Mouse (Mus musculus) ES-E14 (cell line): ENCODE data around the gene Rgs7. TPM values are rescaled to one million over a fixed set of nuclear protein-coding genes. Genes with fewer than 3 reads are reported as not detected.

Source experiments
- DNase-seq: peaks from one replicate; pipeline ENCODE4 v3.0.0-alpha.2; 2013; ENCODE audit warnings: low read depth, low spot score
- H3K27ac ChIP-seq: 2 replicates; pipeline ENCODE4 v1.5.1; 2012; ENCODE audit warnings: low read depth, mild to moderate bottlenecking, low read length, moderate library complexity, mixed read lengths; ENCODE audit not compliant: poor library complexity, insufficient read depth, severe bottlenecking
- H3K36me3 ChIP-seq: 2 replicates; pipeline ENCODE4 v1.6.1; 2012; ENCODE audit warnings: mild to moderate bottlenecking, low read length, moderate library complexity, mixed read lengths; ENCODE audit not compliant: control insufficient read depth, poor library complexity, insufficient read depth, severe bottlenecking
- H3K4me1 ChIP-seq, 2 experiments: fragments of 150-350 bp in 1 of 2; sonication (generic) in 1 of 2; 2 replicates each; pipeline ENCODE4 v1.6.1; 2012; ENCODE audit warnings: low read length in 2 of 2, mild to moderate bottlenecking in 1 of 2, mixed read lengths in 1 of 2; ENCODE audit not compliant: control insufficient read depth in 2 of 2, insufficient read depth in 2 of 2, poor library complexity in 1 of 2
- H3K4me3 ChIP-seq, 2 experiments: fragments of 150-350 bp in 1 of 2; sonication (generic) in 1 of 2; 2 replicates each; pipeline ENCODE4 v1.5.1; 2012; ENCODE audit warnings: low read length in 2 of 2, low read depth in 1 of 2, mild to moderate bottlenecking in 1 of 2, mixed read lengths in 1 of 2; ENCODE audit not compliant: insufficient read depth in 1 of 2, poor library complexity in 1 of 2, severe bottlenecking in 1 of 2
- H3K9ac ChIP-seq: 2 replicates; pipeline ENCODE4 v1.6.1; 2012; ENCODE audit warnings: low read depth, mild to moderate bottlenecking, low read length, mixed read lengths; ENCODE audit not compliant: poor library complexity, insufficient read depth, severe bottlenecking
- H3K9me3 ChIP-seq: fragments of 150-350 bp; sonication (generic); 2 replicates; pipeline ENCODE4 v1.6.1; 2012; ENCODE audit warnings: low read depth, mild to moderate bottlenecking, low read length; ENCODE audit not compliant: control insufficient read depth, insufficient read depth
- CHD2 ChIP-seq: IDR thresholded peaks from 2 replicates; pipeline ENCODE4 v1.6.1; 2014; ENCODE audit warnings: mild to moderate bottlenecking, low read depth, low read length, inconsistent platforms
- HCFC1 ChIP-seq: IDR thresholded peaks from 2 replicates; pipeline ENCODE4 v1.6.1; 2012; ENCODE audit warnings: low read length, inconsistent platforms, borderline replicate concordance; ENCODE audit not compliant: insufficient read depth
- MAFK ChIP-seq: IDR thresholded peaks from 2 replicates; pipeline ENCODE4 v1.6.1; 2014; ENCODE audit warnings: mild to moderate bottlenecking, low read depth, low read length, inconsistent platforms; ENCODE audit not compliant: insufficient read depth
- ZC3H11A ChIP-seq: IDR thresholded peaks from 2 replicates; pipeline ENCODE4 v1.6.1; 2012; ENCODE audit warnings: low read depth, mild to moderate bottlenecking, inconsistent platforms, low read length, borderline replicate concordance
- ZNF384 ChIP-seq: IDR thresholded peaks from 2 replicates; pipeline ENCODE4 v1.6.1; 2012; ENCODE audit warnings: low read depth, low read length, inconsistent platforms
- in situ Hi-C, 2 experiments: fragments of 600-800 bp; cut with MboI; formaldehyde crosslinking; loops; one replicate each; pipeline ENCODE4 v1.15.1; 2025; ENCODE audit warnings: low sequenced_read_pairs in 2 of 2, inconsistent platforms in 1 of 2; ENCODE audit not compliant: unreplicated experiment in 2 of 2
- total RNA-seq: library from RNA; depleted of rRNA; stranded (reverse); fragments of 300-350 nt; gene quantifications from 2 replicates; pipeline ENCODE4 v1.2.3, GENCODE M21; 2012; rRNA removed

The Rgs7 gene
- total RNA-seq, 1 experiment: 0.18 TPM

DNA sequence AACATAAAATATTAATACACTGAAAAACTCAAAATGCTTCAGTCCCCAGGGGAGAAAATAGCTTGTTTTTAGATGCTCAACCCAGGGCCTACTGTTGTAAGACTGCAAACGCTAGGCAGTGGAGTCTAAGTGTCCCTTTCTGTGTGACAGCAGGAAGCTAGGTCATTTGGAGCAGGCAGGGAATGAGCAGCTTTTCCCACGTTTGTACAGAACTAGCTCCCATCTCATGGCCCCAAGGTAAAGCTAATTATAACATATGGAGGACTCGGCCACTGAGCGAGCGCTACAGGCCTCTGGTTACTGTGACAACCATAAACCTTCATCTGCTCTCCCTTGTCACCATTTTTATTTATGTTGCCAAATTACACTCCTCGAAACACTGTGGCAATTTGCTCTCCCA, 460.3 kb downstream of the Rgs7 start:
- TF ChIP-seq HCFC1 (no peak), MAFK (no peak), ZC3H11A (no peak), CHD2 (no peak), ZNF384 (no peak)
- Histone ChIP-seq H3K4me3 (no peak overlapping the region), H3K36me3 (no peaks in the 10 kb centered on the region), H3K27ac (no peak overlapping the region), H3K4me1 (peaks cover 0 to 10% of the 10 kb centered on the region in 2 experiments; a peak in 2 of 4 replicates), H3K9ac (no peak overlapping the region), H3K9me3 (no peaks in the 10 kb centered on the region)
- DNase-seq: no peak
- in situ Hi-C loops: no loop called here

DNA sequence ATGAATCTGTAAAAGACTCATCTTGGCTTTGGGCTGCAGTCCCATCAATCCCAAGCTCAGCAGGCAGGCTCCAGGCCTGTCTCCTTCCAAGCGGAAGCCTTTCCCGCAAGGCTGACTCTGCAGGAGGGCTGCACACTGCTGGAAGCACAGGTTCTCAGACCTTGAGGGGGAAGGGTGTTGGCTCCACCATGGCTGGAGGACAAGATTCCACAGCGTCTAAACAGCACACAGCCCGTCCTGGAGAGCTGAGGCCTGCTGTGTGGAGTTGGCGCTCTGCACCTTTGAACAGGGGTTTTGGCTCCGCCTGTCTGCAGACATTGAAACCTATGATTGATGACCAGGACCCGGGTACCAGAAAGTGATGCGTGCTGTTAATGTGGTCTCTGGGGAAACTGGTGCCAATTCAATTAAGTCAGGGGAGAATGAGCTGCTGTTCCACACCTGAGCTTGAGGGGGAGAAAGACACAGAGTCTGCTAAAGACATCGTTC, 463.5 kb downstream of the Rgs7 start:
- no peak overlapping the region for H3K4me3 ChIP-seq
- H3K27ac ChIP-seq: no peak overlapping the region
- in situ Hi-C loops: no loop called here
- peaks cover 0 to 10% of the 10 kb centered on the region in 2 experiments; a peak in 2 of 4 replicates for H3K4me1 ChIP-seq
- H3K36me3 ChIP-seq: no peaks in the 10 kb centered on the region
- no peaks in the 10 kb centered on the region for H3K9me3 ChIP-seq
- H3K9ac ChIP-seq: no peak overlapping the region
- no peak for DNase-seq
- TF ChIP-seq ZNF384 (no peak), HCFC1 (no peak), MAFK (no peak), CHD2 (no peak), ZC3H11A (no peak)

DNA sequence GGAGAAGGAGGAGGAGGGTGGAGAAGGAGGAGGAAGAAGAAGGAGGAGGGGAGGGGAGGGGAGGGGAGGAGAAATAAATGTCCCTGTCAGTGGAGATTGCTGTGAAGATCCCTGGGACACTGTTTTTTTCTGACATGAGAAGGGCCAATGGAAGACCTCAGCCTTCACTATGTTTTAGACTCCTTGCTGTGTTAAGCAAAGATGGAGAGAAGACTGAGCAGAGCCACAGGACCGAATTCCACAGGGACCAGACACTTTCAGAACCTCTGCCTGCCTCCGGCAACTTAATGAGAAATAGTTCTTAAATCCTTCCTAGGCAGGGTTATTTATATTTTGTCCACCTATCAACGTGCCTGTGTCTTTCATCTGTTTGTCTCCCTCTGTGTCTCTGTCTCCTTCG, 464.0 kb downstream of the Rgs7 start:
- TF ChIP-seq ZC3H11A: no peak
- TF ChIP-seq CHD2: no peak
- no peak for TF ChIP-seq MAFK
- no peak for TF ChIP-seq HCFC1
- no peak for TF ChIP-seq ZNF384
- peaks cover 0 to 10% of the 10 kb centered on the region in 2 experiments; a peak in 2 of 4 replicates for H3K4me1 ChIP-seq
- H3K9me3 ChIP-seq: no peaks in the 10 kb centered on the region
- no peaks in the 10 kb centered on the region for H3K36me3 ChIP-seq
- H3K4me3 ChIP-seq: no peak overlapping the region
- no peak overlapping the region; the same call in 1 of the 2 replicates for H3K27ac ChIP-seq
- no peak overlapping the region for H3K9ac ChIP-seq
- no peak for DNase-seq
- in situ Hi-C loops: no loop called here

DNA sequence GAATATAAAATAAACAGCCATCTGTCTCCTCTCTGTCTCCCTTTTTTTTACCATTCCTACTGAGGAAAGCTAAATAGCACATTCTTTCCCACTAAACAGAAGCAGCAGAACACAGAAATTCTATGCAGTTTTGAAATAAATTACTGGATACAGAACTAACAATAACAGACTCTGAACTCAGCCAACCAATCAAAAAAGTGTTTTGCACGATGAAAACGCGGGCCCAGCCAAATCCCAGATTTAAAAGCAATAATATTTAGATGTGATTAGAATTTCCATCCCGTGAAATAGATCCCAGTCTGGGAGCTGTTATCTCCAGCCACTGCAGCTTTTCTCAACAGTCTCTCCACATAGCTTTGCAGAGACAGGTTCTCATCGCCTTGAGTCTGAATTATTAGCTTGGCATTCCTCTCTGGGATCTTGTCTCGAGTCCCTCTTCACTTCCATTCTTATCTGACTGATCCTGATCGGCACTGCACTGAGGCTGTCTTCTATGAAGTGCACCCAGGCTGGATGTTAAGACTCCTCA, 466.5 kb downstream of the Rgs7 start:
- Histone ChIP-seq H3K4me3 (no peak overlapping the region), H3K9ac (no peak overlapping the region), H3K27ac (no peak overlapping the region), H3K9me3 (no peaks in the 10 kb centered on the region), H3K4me1 (peaks cover 0 to 8% of the 10 kb centered on the region in 2 experiments; a peak in 2 of 4 replicates), H3K36me3 (no peaks in the 10 kb centered on the region)
- no peak for DNase-seq
- no peak for TF ChIP-seq HCFC1
- TF ChIP-seq ZNF384: no peak
- TF ChIP-seq ZC3H11A: no peak
- no peak for TF ChIP-seq MAFK
- in situ Hi-C loops: no loop called here

DNA sequence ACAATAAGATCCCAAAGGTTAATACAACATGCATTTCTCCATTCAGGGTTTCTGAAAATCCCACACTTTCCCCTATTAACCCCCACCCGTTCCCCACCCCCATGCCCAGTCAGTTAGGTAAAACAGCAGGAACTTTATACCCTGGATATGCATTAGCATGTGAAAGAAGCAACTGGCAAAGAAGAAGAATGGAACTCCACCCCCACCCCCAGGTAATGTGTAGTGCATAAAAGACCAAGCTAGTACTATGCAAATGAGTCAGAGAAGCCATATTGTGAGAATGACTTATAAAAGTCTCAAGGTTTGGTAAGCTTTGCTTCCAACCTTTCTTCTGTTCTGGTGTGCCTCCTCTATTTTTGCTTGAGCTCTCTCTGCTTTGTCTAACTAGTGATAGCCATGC, 468.2 kb downstream of the Rgs7 start:
- no peak for TF ChIP-seq ZC3H11A
- no peak for TF ChIP-seq HCFC1
- no peak for TF ChIP-seq CHD2
- no peak for TF ChIP-seq MAFK
- no peak for TF ChIP-seq ZNF384
- in situ Hi-C loops: no loop called here
- H3K36me3 ChIP-seq: no peaks in the 10 kb centered on the region
- no peak overlapping the region for H3K27ac ChIP-seq
- H3K4me3 ChIP-seq: no peak overlapping the region
- H3K9me3 ChIP-seq: no peaks in the 10 kb centered on the region
- no peak for DNase-seq
- H3K9ac ChIP-seq: no peak overlapping the region
- H3K4me1 ChIP-seq: no peaks in the 10 kb centered on the region; a peak in 1 of 4 replicates

Other genes with a start within 250 kb of the Rgs7 start
- not detected in 2 replicates for gene Kmo, start 127.9 kb upstream of the Rgs7 start, total RNA-seq
- gene Fh1, start 133.1 kb upstream of the Rgs7 start, total RNA-seq: 110 TPM in 2 replicates
- 1.5 and 2.5 TPM in 2 replicates for gene Opn3, start 200.3 kb upstream of the Rgs7 start, total RNA-seq
- 10.4 and 17.4 TPM in 2 replicates for gene Chml, start 200.4 kb upstream of the Rgs7 start, total RNA-seq
- 0.94 and 1.3 TPM in 2 replicates for gene Wdr64, start 206.1 kb upstream of the Rgs7 start, total RNA-seq